Mouse (Mus musculus): Measurements from ENCODE around the gene Mex3a.
A peak's percentile ranks its signal among the peaks of the same experiment; 100 is the strongest.

Gene Mex3a

DNA sequence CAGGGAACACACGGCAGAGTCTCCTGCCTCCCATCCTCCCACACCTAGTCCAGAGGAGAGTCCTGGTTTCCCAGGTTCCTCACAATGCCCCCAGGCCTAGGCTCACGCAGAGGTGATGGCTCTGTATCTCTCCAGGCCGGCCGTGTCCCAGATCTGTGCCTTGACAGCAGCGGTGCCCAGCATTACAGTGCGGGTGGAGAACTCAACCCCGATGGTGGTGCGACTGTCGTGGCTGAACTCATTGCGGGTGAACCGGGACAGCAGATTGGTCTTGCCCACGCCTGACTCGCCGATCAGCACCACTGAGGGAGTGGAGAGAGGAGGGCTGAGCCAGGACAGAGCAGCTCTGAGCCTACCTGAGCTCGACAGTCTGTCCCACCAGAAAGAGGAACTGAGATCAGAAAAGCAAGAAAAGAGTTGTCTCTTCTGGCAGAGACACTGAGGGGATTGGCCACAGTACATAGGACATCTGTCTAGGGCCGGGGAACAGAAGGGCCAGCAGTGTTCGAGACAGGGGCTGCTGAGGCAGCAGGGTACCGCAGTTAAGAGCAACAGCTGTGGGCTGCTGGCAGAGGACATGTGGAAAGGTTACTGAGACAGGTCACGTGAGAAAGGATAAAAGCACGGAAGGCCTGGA, 12.9 kb downstream of the Mex3a start:
- DNase-seq (ENCODE audit: low read depth), result no peak

GRCm38 (mm10) chr3:88546674-88547418, 14.7 kb downstream of the Mex3a start:
- DNase-seq (ENCODE audit: low read depth), result no peak

- DNase-seq (ENCODE audit: low read depth), result no peak
Measured at GRCm38 (mm10) chr3:88548180-88548917, 16.2 kb downstream of the Mex3a start, which contains the start of gene Rab25. TSS of gene Rab25 (minus strand) at chr3:88548300.

GRCm38 (mm10) chr3:88551586-88551985, 19.4 kb downstream of the Mex3a start:
- DNase-seq (ENCODE audit: low read depth), result no peak

DNA sequence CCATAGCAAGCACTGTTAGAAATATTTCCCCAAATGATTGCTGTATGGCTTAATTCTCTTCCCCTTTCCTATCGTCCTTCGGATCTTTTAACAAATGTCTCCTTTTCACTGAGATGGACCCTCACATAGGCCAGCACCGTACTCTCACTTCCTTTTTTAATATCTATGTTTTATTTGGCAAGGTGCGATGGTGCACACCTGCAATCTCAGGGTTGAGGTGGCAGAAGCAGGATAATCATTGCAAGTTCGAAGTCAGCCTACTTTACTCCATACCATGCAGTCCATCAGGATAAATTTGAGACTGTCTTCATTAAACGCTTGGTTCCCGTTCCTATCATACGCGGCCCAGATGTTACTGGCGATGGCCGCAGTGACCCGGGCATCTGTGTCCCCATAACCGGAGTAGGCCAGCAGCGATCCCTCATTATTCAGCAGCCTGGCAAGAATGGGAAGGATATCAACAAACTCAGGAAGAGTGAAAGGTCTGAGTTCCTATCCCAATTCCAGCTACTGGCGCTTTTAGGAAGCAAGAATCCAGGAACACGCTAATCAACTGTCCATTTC, 20.0 kb downstream of the Mex3a start:
- DNase-seq (ENCODE audit: low read depth), result no peak

DNA sequence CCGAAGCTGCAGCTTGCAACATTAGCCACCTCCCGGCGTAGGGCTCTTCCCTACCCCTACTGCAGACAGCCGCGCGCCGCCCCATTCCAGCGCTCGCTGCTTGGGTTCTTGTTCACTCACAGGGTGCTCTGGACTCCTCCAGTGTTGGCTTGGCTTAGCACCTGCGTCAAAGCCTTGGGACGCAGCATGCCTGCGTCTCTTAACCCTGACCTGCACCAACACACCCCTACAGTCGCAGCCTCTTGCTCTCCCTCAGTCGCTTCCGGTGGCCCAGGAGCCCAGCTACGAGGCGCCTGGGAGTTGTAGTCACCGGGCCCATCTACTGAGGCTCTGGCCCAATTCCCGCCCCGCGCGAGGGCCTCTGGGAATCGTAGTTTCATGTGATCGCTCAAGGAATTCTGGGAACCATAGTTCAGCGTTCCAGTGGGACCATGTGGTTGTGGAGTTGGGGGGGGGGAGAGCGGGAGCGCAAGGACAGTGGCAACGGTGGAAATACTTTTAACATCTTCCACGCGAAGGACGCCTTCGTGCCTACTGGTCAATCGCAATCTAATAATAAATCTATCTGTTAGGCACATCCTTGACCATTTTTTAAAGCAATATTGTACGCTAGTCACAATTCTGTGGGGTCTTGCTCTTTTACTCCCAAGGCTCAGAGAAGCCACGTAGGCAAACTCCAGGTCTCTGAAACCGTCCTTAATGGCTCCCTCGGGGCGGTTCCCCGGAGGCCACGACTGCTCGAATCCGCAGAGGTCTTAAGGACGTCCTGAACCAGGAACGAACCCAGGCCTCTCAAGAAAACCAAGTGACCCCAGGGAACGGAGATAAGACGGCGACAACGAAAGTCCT, 20.7 kb downstream of the Mex3a start, which contains the start of gene Lamtor2:
Gene Lamtor2 (minus strand): TSS at position 399 of the 849 bp plus-strand sequence.
- DNase-seq (ENCODE audit: low read depth), result peak; percentile 98

- DNase-seq (ENCODE audit: low read depth), result peak; percentile 89
Measured at GRCm38 (mm10) chr3:88553525-88553879, 21.3 kb downstream of the Mex3a start, which contains the start of gene Ubqln4. TSS of gene Ubqln4 (plus strand) at chr3:88553758.

DNA sequence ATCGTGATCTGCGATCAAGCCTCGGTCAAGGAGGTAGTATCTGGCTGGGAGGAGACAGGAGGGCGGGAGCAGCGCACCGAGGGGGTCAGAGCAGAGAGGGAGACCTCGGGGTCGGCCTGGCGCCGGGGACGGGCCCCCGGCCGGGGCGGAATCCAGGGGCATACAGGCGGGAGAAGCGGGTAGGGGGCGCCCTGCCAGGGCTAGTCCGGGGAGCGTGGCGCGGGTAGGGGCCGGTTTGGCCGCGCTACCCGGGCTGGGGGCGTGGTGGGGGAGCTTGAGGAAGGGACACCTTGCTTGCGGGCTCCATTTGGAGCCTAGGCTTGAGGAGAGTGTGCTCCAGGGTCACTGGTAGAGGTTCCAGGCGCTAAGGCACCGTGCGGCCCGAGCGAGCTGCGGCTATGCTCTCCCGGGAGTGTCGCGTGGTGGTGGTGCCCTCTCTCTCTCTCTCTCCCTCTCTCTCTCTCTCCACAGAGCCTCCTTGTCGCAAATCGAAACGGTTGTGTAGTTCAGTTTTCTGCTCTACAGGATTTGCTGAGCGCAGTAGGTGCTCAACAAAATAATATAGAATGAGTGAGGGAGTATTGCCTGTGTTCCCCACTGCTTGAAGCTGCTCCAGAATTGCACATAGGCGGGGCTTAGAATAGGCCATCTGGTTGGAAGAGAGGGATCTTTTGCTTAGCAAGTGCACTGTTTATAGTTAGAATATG, 21.8 kb downstream of the Mex3a start:
- peak; percentile 72 for DNase-seq (ENCODE audit: low read depth)

DNA sequence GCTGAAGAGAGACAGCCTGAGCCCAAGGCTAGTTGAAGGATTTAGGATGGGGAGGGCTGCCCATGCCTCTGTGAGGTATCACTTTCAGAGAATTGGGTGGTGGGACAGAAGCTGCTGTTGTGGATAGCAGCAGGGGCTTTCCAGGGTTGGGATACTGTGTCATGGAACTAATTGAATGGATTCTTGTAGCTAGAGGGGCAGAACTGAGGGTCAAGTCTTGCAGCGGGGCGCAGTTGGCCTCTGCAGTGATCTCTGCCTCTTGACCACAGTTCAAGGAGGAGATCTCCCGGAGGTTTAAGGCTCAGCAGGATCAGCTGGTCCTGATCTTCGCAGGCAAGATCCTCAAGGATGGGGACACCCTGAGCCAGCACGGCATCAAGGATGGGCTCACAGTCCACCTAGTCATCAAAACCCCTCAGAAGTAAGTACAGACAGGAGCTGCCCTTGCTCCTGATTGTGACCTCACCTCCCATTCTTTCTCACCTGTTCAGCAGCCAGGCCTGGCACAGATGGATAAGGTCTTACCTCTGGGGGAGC, 22.9 kb downstream of the Mex3a start:
- no peak for DNase-seq (ENCODE audit: low read depth)

- DNase-seq (ENCODE audit: low read depth), result no peak
Measured at GRCm38 (mm10) chr3:88555731-88556130, 23.5 kb downstream of the Mex3a start.

DNA sequence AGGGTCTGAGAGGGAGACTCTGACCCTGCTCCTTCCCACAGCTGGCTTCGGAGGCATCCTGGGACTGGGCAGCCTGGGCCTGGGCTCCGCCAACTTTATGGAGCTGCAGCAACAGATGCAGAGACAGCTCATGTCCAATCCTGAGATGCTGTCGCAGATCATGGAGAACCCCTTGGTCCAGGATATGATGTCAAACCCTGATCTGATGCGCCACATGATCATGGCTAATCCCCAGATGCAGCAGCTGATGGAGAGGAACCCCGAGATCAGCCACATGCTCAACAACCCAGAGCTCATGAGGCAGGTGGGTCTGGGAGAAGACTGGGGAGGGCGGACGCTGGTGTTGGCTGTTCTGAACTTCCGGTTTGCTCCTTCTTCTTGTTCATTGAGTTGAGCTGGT, 24.4 kb downstream of the Mex3a start:
- DNase-seq (ENCODE audit: low read depth), result no peak

- DNase-seq (ENCODE audit: low read depth), result no peak
Measured at GRCm38 (mm10) chr3:88559596-88559995, 27.4 kb downstream of the Mex3a start.

GRCm38 (mm10) chr3:88561989-88562388, 29.8 kb downstream of the Mex3a start:
- peak; percentile 59 for DNase-seq (ENCODE audit: low read depth)

DNA sequence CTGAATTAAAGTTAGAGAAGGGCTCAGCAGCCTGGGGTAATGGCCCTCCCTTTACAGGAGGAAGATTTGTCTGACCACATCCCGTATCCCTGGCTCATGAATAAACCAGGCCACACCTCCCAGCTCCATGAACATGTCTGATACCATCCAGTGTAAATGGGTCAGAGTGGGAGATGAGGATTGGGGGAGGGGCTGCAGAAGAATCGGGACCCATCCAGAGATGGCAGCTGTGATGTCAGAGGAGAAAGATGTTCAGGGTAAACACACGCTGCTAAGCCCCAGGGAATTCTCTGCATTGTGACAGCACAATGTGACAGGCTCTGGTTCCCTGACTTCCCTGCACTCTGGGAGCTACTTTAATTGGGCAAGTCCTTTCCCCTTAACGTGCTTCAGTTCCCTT, 31.2 kb downstream of the Mex3a start:
- DNase-seq (ENCODE audit: low read depth), result no peak

GRCm38 (mm10) chr3:88563966-88564365, 31.8 kb downstream of the Mex3a start:
- no peak for DNase-seq (ENCODE audit: low read depth)

- no peak for DNase-seq (ENCODE audit: low read depth)
Measured at GRCm38 (mm10) chr3:88566116-88566515, 33.9 kb downstream of the Mex3a start.

DNA sequence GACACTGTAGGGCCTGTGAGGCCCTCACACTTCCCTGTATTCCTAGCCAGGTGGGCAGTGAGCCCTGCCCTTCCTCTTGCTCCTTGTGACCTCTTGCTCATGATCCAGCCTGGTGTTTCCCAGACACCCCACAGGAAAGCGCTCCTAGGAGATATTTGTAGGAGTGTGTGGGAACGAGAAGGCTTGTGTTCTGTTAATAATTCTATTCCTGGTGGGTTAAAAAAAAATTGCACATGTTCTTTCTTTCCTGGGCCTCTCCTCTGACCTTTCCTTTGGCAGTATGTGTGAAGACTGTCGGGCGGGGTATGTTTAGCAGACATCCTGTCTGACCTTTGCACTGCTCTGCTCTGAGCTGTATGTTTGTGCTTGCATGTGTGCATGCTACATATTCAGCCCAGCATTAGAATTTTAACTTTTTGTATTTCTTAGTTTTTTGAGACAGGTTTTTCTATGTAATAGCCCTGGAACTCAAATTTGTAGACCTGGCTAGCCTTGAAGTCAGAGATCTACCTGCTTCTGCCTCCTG, 34.4 kb downstream of the Mex3a start:
- DNase-seq (ENCODE audit: low read depth), result no peak

- no peak for DNase-seq (ENCODE audit: low read depth)
Measured at GRCm38 (mm10) chr3:88567892-88568291, 35.7 kb downstream of the Mex3a start.

GRCm38 (mm10) chr3:88568615-88569014, 36.4 kb downstream of the Mex3a start:
- peak; percentile 41 for DNase-seq (ENCODE audit: low read depth)

- DNase-seq (ENCODE audit: low read depth), result peak; percentile 26
Measured at GRCm38 (mm10) chr3:88569093-88569492, 36.9 kb downstream of the Mex3a start.

Measured in 416B (cell line).